Mouse (Mus musculus) heart, postnatal 25 days (tissue): ENCODE data around the gene Ubr2. TPM values are rescaled to one million over a fixed set of nuclear protein-coding genes. Genes with fewer than 3 reads are reported as not detected.

ENCODE experiments used
- DNase-seq: peaks from one replicate; pipeline ENCODE4 v3.0.0; 2022; ENCODE audit warnings: low spot score
- intact Hi-C: fragments of 180-260 bp; cut with DNase I; formaldehyde crosslinking; loops from one replicate; pipeline ENCODE4 v1.15.1; 2025
- total RNA-seq, 2 experiments: library from RNA; stranded (reverse); gene quantifications; 2 replicates each; pipeline ENCODE4 v1.2.3; 2021

The Ubr2 gene
- total RNA-seq, 2 experiments from 2014 or later, result 65.7 to 73.5 TPM

DNA sequence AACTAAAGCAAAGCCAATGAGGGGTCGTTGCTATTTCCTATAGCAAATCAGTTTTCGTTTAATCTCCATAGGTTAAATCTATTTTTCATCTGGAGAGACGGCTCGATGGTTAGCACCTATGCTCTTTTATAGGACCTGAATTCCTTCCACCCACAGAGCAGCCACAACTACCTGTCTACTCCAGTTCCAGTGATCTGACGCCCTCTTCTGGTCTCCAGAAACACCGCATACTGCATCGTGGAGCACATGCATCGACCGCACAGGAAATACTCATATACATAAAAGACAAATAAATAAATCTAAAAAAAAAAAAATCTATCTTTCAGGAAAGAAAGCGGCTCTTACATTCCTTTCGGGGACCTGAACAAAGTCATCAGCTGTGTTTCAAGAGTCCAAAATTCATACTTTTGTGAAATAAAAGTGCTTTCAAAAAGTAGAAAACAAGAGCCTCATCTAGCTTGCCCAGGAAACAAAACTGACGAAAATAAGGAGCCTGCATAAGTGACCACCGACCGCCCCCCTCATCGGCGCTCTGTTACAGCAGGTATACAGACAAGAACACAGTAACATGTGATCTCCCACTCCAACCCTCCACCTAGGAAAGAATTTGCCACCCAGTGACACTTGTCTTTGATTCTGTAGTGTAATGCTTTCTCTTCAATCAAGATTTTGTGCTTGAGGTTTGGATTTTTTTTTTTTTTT is 121.7 kb downstream of the Ubr2 start:
- DNase-seq, result no peak
- intact Hi-C loops, result loop anchor here (2.0 kb wide), 1 partner anchor 34 kb away; no protein-coding TSS in a partner anchor

DNA sequence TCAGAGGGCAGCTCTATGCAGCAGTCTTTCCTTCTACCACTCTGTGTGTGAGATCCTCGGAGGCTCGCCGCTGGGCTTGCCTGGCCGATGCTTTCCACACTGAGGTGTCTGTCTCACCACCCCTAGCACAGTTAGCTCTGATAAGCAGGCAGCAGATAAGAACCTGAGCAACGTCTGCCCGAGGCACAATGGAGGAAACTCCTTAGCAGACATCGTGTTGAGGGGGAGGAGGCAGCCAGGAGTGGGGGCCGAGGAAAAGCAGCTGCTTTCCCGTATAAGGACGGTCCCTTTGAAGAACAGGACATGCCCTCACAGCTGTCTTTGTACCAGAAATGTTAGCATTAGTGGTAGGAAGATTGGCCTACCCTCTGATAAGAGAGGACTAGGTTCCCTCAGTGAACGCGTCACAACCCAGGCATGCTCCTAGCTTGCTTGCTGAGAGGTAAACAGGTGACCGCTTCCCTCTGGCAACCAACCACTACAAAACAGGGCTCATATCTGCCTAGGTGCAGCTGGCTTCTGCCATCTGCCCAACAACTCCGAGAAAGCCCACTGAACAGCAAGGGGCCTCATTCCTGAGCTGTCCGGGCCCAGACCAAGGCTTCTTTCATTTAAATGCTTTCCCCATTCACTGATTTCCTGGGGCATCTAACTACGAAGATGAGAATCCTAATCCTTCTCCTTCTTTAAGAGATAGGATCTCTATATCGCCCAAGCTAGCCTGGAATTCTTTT is 124.3 kb downstream of the Ubr2 start:
- no peak for DNase-seq
- intact Hi-C loops, result loop anchor here (2.0 kb wide), 1 partner anchor 103 kb away; the partner anchor contains the start of gene Rpl7l1

DNA sequence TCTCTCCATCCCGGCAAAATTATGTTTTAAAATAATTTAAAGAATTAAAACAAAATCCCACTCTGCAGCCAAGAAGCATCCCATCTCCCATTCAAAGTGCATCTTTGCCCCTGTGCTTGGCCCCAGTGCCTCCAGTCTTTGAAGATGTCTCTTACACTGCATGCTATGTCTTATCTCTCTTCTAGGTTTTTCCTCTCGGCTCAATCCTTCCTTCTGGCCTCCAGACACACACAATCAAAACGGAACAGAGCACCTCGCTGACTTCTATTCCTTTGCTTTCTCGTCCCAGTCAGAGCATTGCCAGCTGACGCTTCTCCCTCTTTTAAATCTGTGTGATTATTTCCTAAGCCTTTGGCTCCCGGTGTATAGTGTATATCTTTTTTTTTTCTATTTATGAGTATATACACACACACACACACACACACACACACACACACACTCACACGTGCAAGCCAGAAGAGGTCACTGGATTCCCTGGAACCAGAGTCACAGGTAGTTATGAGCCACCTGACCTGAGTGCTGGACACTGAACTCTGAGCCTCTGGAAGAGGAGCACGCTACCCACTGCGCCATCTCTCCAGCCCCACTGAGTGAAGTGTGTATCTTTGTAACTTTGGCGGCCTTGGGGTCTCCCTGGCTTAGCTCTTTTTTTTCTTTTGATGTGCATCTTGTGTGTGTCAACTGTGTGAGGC is 125.0 kb downstream of the Ubr2 start:
- no peak for DNase-seq
- intact Hi-C loops, result no loop called here

DNA sequence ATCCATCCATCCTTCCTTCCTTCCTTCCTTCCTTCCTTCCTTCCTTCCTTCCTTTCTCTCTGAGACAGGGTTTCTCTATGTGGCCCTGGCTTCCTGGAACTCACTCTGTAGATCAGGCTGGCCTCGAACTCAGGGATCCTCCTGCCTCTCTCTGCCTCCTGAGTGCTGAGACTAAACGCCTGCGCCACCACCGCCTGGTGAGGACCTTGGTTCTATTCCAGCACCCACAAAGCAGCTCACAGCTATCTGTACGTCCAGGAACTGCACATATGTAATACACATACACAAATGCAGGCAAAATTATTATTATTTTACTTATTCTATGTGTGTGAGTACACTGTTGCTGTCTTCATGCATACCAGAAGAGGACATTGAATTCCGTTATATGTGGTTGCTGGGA is 125.6 kb downstream of the Ubr2 start:
- DNase-seq, result no peak
- intact Hi-C loops, result no loop called here

DNA sequence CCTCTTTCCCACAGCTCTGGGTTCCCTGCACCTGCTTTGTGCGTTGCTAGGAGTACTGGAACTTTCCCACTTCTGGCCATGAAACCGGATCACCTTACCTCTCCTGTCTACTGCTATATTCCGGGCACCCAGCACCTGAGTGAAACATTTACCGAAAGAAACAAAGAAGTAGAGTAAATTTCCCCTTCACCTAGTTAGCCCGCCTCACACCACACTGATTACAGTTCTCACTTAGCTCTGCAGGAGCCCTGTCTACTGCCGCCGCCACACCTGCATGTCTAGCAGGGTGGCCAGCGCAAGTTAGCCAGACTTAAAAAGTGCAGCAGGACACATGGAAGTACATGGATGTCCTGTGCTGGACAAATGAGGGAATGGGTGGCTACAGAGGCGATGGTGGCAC is 127.2 kb downstream of the Ubr2 start:
- intact Hi-C loops, result no loop called here

DNA sequence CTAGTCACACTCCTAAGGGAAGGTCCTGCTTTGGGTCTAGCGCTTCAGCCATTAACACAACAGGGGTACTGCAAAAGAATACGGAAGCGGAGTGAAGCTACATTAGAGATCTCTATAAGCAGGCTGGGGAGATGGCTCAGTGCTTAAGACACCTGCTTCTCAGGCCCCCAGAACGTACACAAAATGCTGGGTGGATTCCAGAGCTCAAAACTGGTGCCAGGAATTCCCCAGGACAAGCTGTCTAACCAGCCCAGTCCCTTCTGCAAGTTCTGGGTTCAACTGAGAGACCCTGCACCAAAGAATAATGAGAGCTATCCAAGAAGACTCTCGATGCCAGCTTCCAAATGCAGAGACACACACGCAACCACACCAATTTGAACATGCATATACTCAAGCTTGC is 128.6 kb downstream of the Ubr2 start:
- intact Hi-C loops, result no loop called here
- DNase-seq, result no peak

More for the DNA sequence above, 127.2 kb downstream of the Ubr2 start:
- DNase-seq, result no peak

DNA sequence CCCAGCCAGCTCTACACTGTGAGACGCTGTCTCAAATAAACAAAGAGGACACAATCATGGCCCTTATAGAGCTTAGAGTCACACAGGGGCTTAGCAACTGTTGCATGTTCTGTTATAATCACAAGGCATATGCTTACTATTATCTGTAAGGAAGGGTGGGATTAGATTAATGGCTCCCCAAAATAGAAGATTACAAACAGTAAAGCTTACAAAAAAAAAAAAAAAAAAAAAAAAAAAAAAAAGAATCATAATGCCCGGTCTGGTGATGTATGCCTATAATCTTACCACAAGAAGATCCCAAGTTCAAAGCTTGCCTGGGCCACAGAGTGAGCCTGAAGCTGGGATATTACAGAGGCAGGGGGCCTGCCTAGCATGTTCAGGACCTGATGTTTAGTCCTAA is 130.0 kb downstream of the Ubr2 start:
- DNase-seq, result no peak
- intact Hi-C loops, result no loop called here

DNA sequence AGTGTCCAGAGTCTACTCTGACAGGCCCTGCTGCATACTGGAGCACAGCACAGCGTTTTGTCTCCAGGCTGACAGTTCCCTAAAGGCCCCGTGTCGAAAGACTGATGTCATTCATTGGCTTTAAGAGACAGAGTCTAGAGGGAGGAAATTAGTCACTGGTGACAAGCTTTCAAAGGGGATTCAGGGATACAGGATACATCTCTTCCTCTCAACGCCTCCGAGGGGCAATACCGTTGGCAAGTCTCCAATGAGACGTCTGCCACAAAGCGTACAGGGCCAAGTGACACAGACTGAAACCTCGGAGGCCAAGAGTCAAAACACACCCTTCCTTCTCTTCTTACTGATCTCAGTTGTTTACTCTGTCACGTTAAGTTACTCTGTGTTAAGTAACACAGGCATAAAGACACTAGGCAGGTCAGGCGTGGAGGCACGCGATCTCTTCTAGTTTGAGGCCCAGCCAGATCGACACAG is 130.5 kb downstream of the Ubr2 start:
- peak; percentile 87 for DNase-seq
- intact Hi-C loops, result loop anchor here (5.0 kb wide), 1 partner anchor 53 kb away; no protein-coding TSS in a partner anchor

Other genes starting within 250 kb of the Ubr2 start
- gene Ptcra, start 246.8 kb downstream of the Ubr2 start, total RNA-seq, result not detected
- gene 2310039H08Rik, start 237.9 kb downstream of the Ubr2 start, total RNA-seq, result 10 to 100 TPM; 26.1 to 28.2 TPM
- gene Rpl7l1, start 227.9 kb downstream of the Ubr2 start, total RNA-seq, result 10 to 100 TPM; 56.0 to 58.6 TPM
- 10 to 100 TPM; 15.0 to 16.7 TPM for gene Bicral, start 152.1 kb downstream of the Ubr2 start, total RNA-seq
- 10 to 100 TPM; 15.5 to 17.7 TPM for gene Tbcc, start 119.9 kb downstream of the Ubr2 start, total RNA-seq
- gene Prph2, start 100.1 kb downstream of the Ubr2 start, total RNA-seq, result not detected